Mouse (Mus musculus) kidney, adult 2 months (tissue): ENCODE measurements around the gene Snx19.

ENCODE experiments used
- CTCF ChIP-seq: fragments of 200-500 bp; conservative IDR thresholded peaks from 2 replicates; pipeline ENCODE4 v1.5.1; 2011; ENCODE audit warnings: low read depth, mild to moderate bottlenecking, control low read depth, low read length, moderate library complexity, mixed read lengths; ENCODE audit not compliant: insufficient read depth, insufficient read length
- POLR2A ChIP-seq: fragments of 200-500 bp; IDR thresholded peaks from one replicate; pipeline ENCODE4 v1.6.1; 2011; ENCODE audit warnings: low read depth, low read length, control low read depth

- TF ChIP-seq CTCF, result no peak
- TF ChIP-seq POLR2A, result no peak
Measured at GRCm38 (mm10) chr9:30446126-30446525, 19.2 kb downstream of the Snx19 start.
